Mouse (Mus musculus): ENCODE results near the gene Il1r1.

- no peak for TF ChIP-seq CTCF (IDR thresholded peaks at IDR 0.05; ENCODE audit: low read depth, low read length)
- no peak for TF ChIP-seq POLR2A (IDR thresholded peaks at IDR 0.05; ENCODE audit: insufficient read depth, low read length)
Measured at GRCm38 (mm10) chr1:40190837-40191236, 34.0 kb upstream of the Il1r1 start.

All from ES-Bruce4 (cell line).